Mouse (Mus musculus): Measurements from ENCODE around the gene Ptrh1. TPM values are rescaled to one million over a fixed set of nuclear protein-coding genes. Genes with fewer than 3 reads are reported as not detected.
A peak's percentile ranks its signal among the peaks of the same experiment; 100 is the strongest.

The Ptrh1 gene
- polyA plus RNA-seq, 1 experiment: 65.8 TPM

DNA sequence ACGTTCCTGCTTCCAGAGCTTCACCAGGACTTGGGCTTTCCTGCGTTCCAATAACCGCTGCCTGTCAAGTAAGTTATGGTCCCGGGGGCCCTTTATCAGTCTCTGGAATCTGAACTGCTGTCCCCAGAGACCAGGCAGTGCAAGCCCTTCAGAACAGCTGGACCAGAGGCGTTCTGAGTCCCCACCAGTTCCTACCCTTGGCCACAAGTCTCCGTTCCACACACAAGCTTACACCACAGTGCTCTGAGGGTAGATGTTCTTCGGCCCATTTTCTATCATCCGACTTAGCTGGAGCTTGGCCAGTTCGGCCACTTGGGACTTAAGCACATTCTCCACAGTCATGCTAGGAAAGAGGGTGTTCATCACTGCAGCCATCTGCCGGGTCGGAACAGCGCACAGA, 8.3 kb upstream of the Ptrh1 start:
- TF ChIP-seq CTCF (IDR thresholded peaks at IDR 0.05; ENCODE audit: extremely low read depth, insufficient read length, insufficient replicate concordance, low read depth, low read length) (no peak), POLR2A (IDR thresholded peaks at IDR 0.05; ENCODE audit: low read depth, low read length) (no peak)
- Histone ChIP-seq H3K27me3 (ENCODE audit: control insufficient read depth, insufficient read depth, low read length) (no peaks in the 10 kb centered on the region), H3K4me3 (ENCODE audit: low read depth, low read length) (no peak overlapping the region), H3K4me1 (ENCODE audit: control insufficient read depth, insufficient read depth, insufficient read length, low read length) (peaks cover 30% of the 10 kb centered on the region), H3K36me3 (ENCODE audit: control insufficient read depth, insufficient read depth, low read length) (peaks cover 7% of the 10 kb centered on the region; the same call in 1 of the 2 replicates), H3K27ac (ENCODE audit: insufficient read depth, low read depth, low read length) (no peak overlapping the region)
- WGBS: 81% methylated on average over 12 of the region's 12 CpGs

- TF ChIP-seq POLR2A (IDR thresholded peaks at IDR 0.05; ENCODE audit: low read depth, low read length) (no peak), CTCF (IDR thresholded peaks at IDR 0.05; ENCODE audit: extremely low read depth, insufficient read length, insufficient replicate concordance, low read depth, low read length) (no peak)
- 27% methylated on average over 19 of the region's 19 CpGs for WGBS
- H3K27ac ChIP-seq (ENCODE audit: insufficient read depth, low read depth, low read length): no peak overlapping the region
Measured at GRCm38 (mm10) chr2:32768661-32769285, 6.8 kb upstream of the Ptrh1 start.

DNA sequence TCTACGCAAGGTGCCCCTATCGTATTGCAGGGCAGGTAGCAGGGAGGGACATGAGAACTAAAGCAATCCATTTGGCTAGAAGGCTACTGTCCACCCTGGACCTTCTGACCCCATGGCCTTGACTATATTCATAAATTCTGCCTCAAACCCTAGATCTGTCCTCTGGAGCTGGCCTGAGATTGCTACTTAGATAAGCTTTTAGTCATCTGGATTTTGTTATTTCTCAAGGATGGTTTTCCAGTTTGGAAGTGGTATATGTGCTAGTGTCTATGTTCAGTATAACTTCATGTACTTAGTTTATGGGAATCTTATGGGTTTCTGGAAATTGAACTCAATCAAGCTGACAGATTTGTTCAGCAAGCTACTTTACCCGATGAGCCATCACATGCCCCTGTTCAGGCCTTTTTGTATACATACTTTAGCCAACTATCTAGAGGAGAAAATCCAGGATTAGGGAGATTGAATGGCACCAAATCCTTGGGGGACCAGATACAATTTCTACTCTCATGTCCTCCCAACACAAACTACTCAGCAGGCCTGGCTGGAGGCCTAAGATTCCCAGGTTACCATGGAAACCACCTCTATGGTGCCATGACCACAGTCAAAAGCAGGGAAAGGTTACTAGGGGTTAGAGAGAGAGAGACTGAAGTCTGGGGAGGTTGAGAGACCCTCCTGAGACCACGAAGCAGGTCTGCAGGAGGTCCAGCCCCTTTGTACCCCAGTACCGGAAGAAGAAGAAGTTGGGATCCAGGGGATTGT, 6.1 kb upstream of the Ptrh1 start:
- peaks cover 44% of the 10 kb centered on the region for H3K4me1 ChIP-seq (ENCODE audit: control insufficient read depth, insufficient read depth, insufficient read length, low read length)
- H3K27ac ChIP-seq (ENCODE audit: insufficient read depth, low read depth, low read length): no peak overlapping the region
- no peak for TF ChIP-seq CTCF (IDR thresholded peaks at IDR 0.05; ENCODE audit: extremely low read depth, insufficient read length, insufficient replicate concordance, low read depth, low read length)
- no peak for TF ChIP-seq POLR2A (IDR thresholded peaks at IDR 0.05; ENCODE audit: low read depth, low read length)
- H3K27me3 ChIP-seq (ENCODE audit: control insufficient read depth, insufficient read depth, low read length): no peaks in the 10 kb centered on the region
- WGBS: 83% methylated on average over 5 of the region's 5 CpGs
- no peaks in the 10 kb centered on the region for H3K36me3 ChIP-seq (ENCODE audit: control insufficient read depth, insufficient read depth, low read length)
- H3K4me3 ChIP-seq (ENCODE audit: low read depth, low read length): no peak overlapping the region

More at GRCm38 (mm10) chr2:32768661-32769285, 6.8 kb upstream of the Ptrh1 start:
- Histone ChIP-seq H3K27me3 (ENCODE audit: control insufficient read depth, insufficient read depth, low read length) (no peaks in the 10 kb centered on the region), H3K4me3 (ENCODE audit: low read depth, low read length) (no peak overlapping the region), H3K36me3 (ENCODE audit: control insufficient read depth, insufficient read depth, low read length) (no peaks in the 10 kb centered on the region), H3K4me1 (ENCODE audit: control insufficient read depth, insufficient read depth, insufficient read length, low read length) (peaks cover 41% of the 10 kb centered on the region)

GRCm38 (mm10) chr2:32771886-32772285, 3.7 kb upstream of the Ptrh1 start:
- Histone ChIP-seq H3K36me3 (ENCODE audit: control insufficient read depth, insufficient read depth, low read length) (no peaks in the 10 kb centered on the region), H3K4me1 (ENCODE audit: control insufficient read depth, insufficient read depth, insufficient read length, low read length) (peaks cover 53% of the 10 kb centered on the region), H3K4me3 (ENCODE audit: low read depth, low read length) (peak overlapping the region; percentile 43), H3K27me3 (ENCODE audit: control insufficient read depth, insufficient read depth, low read length) (no peaks in the 10 kb centered on the region), H3K27ac (ENCODE audit: insufficient read depth, low read depth, low read length) (peak overlapping the region; percentile 91)
- WGBS: 16% methylated on average over 12 of the region's 12 CpGs
- TF ChIP-seq POLR2A (IDR thresholded peaks at IDR 0.05; ENCODE audit: low read depth, low read length) (no peak), CTCF (IDR thresholded peaks at IDR 0.05; ENCODE audit: extremely low read depth, insufficient read length, insufficient replicate concordance, low read depth, low read length) (peak; percentile 60; the same call in 1 of the 2 replicates)

DNA sequence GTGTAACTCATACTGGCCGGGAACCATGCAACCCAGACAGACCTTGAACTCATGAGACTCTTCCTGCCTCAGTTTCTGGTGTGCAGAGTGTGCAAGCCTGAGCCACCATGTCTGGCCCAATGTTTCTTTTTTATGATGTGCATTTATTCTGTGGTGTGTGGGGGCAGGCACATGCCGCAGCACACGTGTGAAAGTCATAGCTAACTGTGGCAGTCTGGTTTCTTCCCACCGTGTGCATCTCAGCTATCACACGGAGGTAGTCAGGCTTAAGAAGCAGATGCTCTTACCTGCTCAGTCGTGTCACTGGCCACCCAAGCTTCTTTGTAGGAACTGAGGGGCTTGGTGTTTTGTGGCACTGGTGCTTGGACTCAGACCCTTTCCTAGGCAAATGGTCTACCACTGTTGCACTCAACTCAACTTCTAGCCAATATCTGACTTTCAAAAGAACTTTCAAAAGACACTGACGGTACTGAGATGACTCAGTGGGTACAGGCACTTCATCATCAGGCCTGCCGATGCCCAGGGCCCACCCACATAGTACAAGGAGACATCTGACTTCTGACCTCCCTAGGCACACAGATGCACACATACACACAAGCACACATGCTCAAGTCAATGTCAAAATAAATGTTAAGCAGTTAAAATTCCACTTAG, 2.8 kb upstream of the Ptrh1 start:
- Histone ChIP-seq H3K4me3 (ENCODE audit: low read depth, low read length) (no peak overlapping the region), H3K36me3 (ENCODE audit: control insufficient read depth, insufficient read depth, low read length) (no peaks in the 10 kb centered on the region), H3K27me3 (ENCODE audit: control insufficient read depth, insufficient read depth, low read length) (no peaks in the 10 kb centered on the region), H3K27ac (ENCODE audit: insufficient read depth, low read depth, low read length) (peak overlapping the region; percentile 91; the same call in 1 of the 2 replicates), H3K4me1 (ENCODE audit: control insufficient read depth, insufficient read depth, insufficient read length, low read length) (peaks cover 53% of the 10 kb centered on the region)
- TF ChIP-seq CTCF (IDR thresholded peaks at IDR 0.05; ENCODE audit: extremely low read depth, insufficient read length, insufficient replicate concordance, low read depth, low read length) (no peak), POLR2A (IDR thresholded peaks at IDR 0.05; ENCODE audit: low read depth, low read length) (no peak)
- WGBS: 82% methylated on average over 8 of the region's 8 CpGs

- Histone ChIP-seq H3K36me3 (ENCODE audit: control insufficient read depth, insufficient read depth, low read length) (no peaks in the 10 kb centered on the region), H3K4me3 (ENCODE audit: low read depth, low read length) (peak overlapping the region; percentile 70), H3K27ac (ENCODE audit: insufficient read depth, low read depth, low read length) (no peak overlapping the region), H3K27me3 (ENCODE audit: control insufficient read depth, insufficient read depth, low read length) (no peaks in the 10 kb centered on the region), H3K4me1 (ENCODE audit: control insufficient read depth, insufficient read depth, insufficient read length, low read length) (peaks cover 32% of the 10 kb centered on the region)
- 15% methylated on average over 22 of the region's 22 CpGs for WGBS
- no peak for TF ChIP-seq CTCF (IDR thresholded peaks at IDR 0.05; ENCODE audit: extremely low read depth, insufficient read length, insufficient replicate concordance, low read depth, low read length)
- no peak for TF ChIP-seq POLR2A (IDR thresholded peaks at IDR 0.05; ENCODE audit: low read depth, low read length)
Measured at GRCm38 (mm10) chr2:32776192-32776591, 606 bp downstream of the Ptrh1 start.

- H3K27ac ChIP-seq (ENCODE audit: insufficient read depth, low read depth, low read length): no peak overlapping the region
- no peaks in the 10 kb centered on the region for H3K27me3 ChIP-seq (ENCODE audit: control insufficient read depth, insufficient read depth, low read length)
- no peak for TF ChIP-seq POLR2A (IDR thresholded peaks at IDR 0.05; ENCODE audit: low read depth, low read length)
- H3K4me1 ChIP-seq (ENCODE audit: control insufficient read depth, insufficient read depth, insufficient read length, low read length): peaks cover 15% of the 10 kb centered on the region
- 94% methylated on average over 6 of the region's 6 CpGs for WGBS
- no peak overlapping the region for H3K4me3 ChIP-seq (ENCODE audit: low read depth, low read length)
- no peaks in the 10 kb centered on the region for H3K36me3 ChIP-seq (ENCODE audit: control insufficient read depth, insufficient read depth, low read length)
Measured at GRCm38 (mm10) chr2:32778081-32778480, 2.5 kb downstream of the Ptrh1 start.
